Mouse (Mus musculus) embryonic facial prominence, embryonic 11.5 days (tissue): ENCODE results near the gene Lcorl. TPM values are rescaled to one million over a fixed set of nuclear protein-coding genes. Genes with fewer than 3 reads are reported as not detected.
A peak's percentile ranks its signal among the peaks of the same experiment; 100 is the strongest.

Source experiments
- ATAC-seq: fragments of 200-750 bp; cut with Nextera tagmentation; replicated peaks from 2 replicates; pipeline ENCODE4 v1.8.0; 2017; ENCODE audit warnings: low read depth; ENCODE audit not compliant: insufficient number of reproducible peaks, low FRiP score, low TSS enrichment
- DNase-seq: peaks from one replicate; pipeline ENCODE4 v3.0.0-alpha.2; 2015; ENCODE audit warnings: low spot score
- H3K27ac ChIP-seq: fragments of 300-500 bp; sonication (generic); replicated peaks from 2 replicates; pipeline ENCODE4 v1.5.1; 2014; ENCODE audit warnings: mild to moderate bottlenecking, low read depth, low read length, control low read depth
- H3K27me3 ChIP-seq: fragments of 300-500 bp; sonication (generic); 2 replicates; pipeline ENCODE4 v1.6.1; 2014; ENCODE audit warnings: mild to moderate bottlenecking, low read length, moderate library complexity, mixed read lengths; ENCODE audit not compliant: control insufficient read depth, insufficient read depth
- H3K36me3 ChIP-seq: fragments of 300-500 bp; sonication (generic); replicated peaks from 2 replicates; pipeline ENCODE4 v1.6.1; 2014; ENCODE audit warnings: low read depth, mild to moderate bottlenecking, low read length, moderate library complexity, mixed read lengths; ENCODE audit not compliant: control insufficient read depth, insufficient read depth
- H3K4me1 ChIP-seq: fragments of 300-500 bp; sonication (generic); 2 replicates; pipeline ENCODE4 v1.6.1; 2014; ENCODE audit warnings: low read length, mixed read lengths; ENCODE audit not compliant: control insufficient read depth, insufficient read depth
- H3K4me2 ChIP-seq: fragments of 300-500 bp; sonication (generic); 2 replicates; pipeline ENCODE4 v1.6.1; 2014; ENCODE audit warnings: low read depth, mild to moderate bottlenecking, control low read depth, low read length, moderate library complexity
- H3K4me3 ChIP-seq: fragments of 300-500 bp; sonication (generic); 2 replicates; pipeline ENCODE4 v1.5.1; 2014; ENCODE audit warnings: low read depth, low read length, control low read depth
- H3K9ac ChIP-seq: fragments of 300-500 bp; sonication (generic); replicated peaks from 2 replicates; pipeline ENCODE4 v1.6.1; 2014; ENCODE audit warnings: mild to moderate bottlenecking, control low read depth, low read length
- H3K9me3 ChIP-seq: fragments of 300-500 bp; sonication (generic); replicated peaks from 2 replicates; pipeline ENCODE4 v1.6.1; 2016; ENCODE audit warnings: mild to moderate bottlenecking, low read length, inconsistent platforms, mixed read lengths; ENCODE audit not compliant: control insufficient read depth
- WGBS: fragments of 180-500 bp; shearing (Covaris S2); extraction: QIAGEN DNeasy Blood & Tissue Kit; methylation state at CpG from one replicate; pipeline ENCODE4 v1.1.7; 2014; 5-methylcytosine and 5-hydroxymethylcytosine counted together
- polyA plus RNA-seq: library from polyadenylated mRNA; unstranded; fragments of >200 nt; fragmentation: Nextera tagmentation; extraction: Ambion mirVana; gene quantifications from 2 replicates; pipeline ENCODE4 v1.2.1, GENCODE M21; 2014

The Lcorl gene
- polyA plus RNA-seq, 1 experiment from 2014 or later = 28.8 TPM

GRCm38 (mm10) chr5:45858368-45858767 is 953 bp upstream of the Lcorl start:
- WGBS = 81% methylated on average over 2 of the region's 2 CpGs
- H3K9me3 ChIP-seq = no peaks in the 10 kb centered on the region
- H3K27me3 ChIP-seq = no peaks in the 10 kb centered on the region
- peak overlapping the region; percentile 83; the same call in 1 of the 2 replicates for H3K4me2 ChIP-seq
- no peak for DNase-seq
- ATAC-seq = no peak
- H3K36me3 ChIP-seq = no peaks in the 10 kb centered on the region
- H3K4me1 ChIP-seq = no peaks in the 10 kb centered on the region
- no peak overlapping the region; the same call in 1 of the 2 replicates for H3K4me3 ChIP-seq
- H3K9ac ChIP-seq = no peak overlapping the region; the same call in 1 of the 2 replicates
- H3K27ac ChIP-seq = no peak overlapping the region

DNA sequence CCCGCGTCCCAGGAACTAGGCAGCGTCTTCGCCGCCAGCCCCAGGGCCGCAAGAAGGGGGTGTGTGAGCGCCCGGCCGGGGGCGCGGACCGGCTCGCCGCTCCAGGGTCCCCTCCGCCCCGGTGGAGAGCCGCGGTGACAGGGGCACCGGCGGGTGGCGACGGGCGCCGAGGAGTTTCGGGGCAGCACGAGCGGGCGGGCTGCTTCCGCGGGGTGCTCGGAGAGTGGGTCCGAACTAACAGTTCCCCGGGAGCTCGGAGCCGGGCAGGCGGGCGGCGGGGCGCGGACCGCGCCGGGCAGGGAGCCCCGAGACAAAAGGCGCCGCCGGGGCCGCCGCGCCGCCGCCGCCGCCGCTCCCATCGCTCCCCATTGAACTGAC is 550 bp downstream of the Lcorl start:
- Histone ChIP-seq H3K27me3 (no peaks in the 10 kb centered on the region), H3K36me3 (no peaks in the 10 kb centered on the region), H3K27ac (peak overlapping the region; percentile 95), H3K4me2 (peak overlapping the region; percentile 83), H3K9ac (peak overlapping the region; percentile 92), H3K9me3 (no peaks in the 10 kb centered on the region), H3K4me1 (no peaks in the 10 kb centered on the region), H3K4me3 (peak overlapping the region; percentile 96)
- ATAC-seq (peak; percentile 17; the same call in 1 of the 2 replicates), DNase-seq (no peak)
- WGBS = 0% methylated on average over 29 of the region's 56 CpGs

DNA sequence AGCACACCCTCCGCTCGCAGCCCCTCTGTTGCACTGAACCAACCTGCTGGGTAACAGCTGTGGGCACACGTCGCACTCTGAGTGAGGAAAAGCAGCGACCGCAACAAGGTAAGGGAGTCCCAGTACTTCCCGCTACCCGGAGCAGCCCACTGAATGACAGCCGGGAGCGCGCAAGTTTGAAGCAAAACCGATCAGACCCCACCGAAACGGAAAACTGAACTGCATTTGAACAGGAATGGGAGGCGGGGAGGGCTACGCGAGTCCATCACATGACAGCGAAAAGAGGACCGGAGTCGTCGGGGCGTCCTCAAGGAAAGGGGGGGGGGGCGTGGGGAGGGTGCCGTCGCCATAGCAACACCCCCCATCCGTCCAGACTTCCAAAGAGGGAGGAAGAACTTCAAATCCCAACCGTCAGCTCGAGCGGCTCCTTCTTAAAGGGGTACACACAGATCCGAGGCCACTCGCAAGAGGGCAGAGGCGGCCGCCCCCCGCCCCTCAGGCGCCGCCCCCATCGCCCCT is 1.1 kb downstream of the Lcorl start:
- Histone ChIP-seq H3K4me2 (peak overlapping the region; percentile 83), H3K4me1 (no peaks in the 10 kb centered on the region), H3K27me3 (no peaks in the 10 kb centered on the region), H3K9ac (peak overlapping the region; percentile 92), H3K36me3 (no peaks in the 10 kb centered on the region), H3K4me3 (peak overlapping the region; percentile 96), H3K9me3 (no peaks in the 10 kb centered on the region), H3K27ac (peak overlapping the region; percentile 95)
- peak; percentile 78 for DNase-seq
- ATAC-seq = peak; percentile 54
- WGBS = under 1% methylated on average over 27 of the region's 37 CpGs

DNA sequence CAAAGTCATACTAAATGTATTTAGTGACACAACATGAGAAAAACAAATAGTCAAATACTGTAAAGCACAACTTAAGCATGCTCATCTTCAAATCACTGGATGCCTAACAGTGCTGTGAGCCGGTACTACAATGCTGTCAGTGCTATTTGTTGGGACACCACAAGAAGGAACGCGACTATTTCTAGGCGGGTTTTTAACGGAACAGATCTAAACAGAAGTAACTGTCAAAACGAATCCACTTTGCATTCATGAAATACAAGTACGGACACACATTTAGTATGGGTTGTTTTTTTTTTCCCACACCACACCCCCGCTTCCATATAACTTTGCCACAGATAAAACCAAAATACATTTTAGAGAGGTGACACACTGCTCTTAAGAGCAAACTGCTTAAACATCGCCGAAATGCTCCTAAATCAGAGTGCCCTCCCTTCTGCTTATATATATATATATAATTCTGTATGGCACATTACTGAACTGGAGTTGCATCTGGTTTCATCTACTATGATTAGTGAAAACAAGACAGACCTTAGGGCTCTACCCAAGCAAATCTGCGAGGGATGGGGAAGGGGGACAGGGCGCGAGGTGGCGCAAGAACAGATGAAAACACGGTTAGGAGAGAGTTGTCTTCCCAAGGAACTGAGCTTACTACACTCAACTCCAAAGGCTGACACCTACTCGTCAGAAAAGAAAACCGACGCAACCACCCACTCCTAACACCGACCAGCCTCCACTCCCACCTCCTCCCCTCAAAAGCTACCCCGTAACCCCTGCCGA is 1.7 kb downstream of the Lcorl start:
- H3K27ac ChIP-seq = peak overlapping the region; percentile 95; the same call in 1 of the 2 replicates
- no peaks in the 10 kb centered on the region for H3K9me3 ChIP-seq
- H3K27me3 ChIP-seq = no peaks in the 10 kb centered on the region
- H3K4me1 ChIP-seq = no peaks in the 10 kb centered on the region
- DNase-seq (peak; percentile 49), ATAC-seq (peak; percentile 1)
- H3K4me2 ChIP-seq = peak overlapping the region; percentile 83
- WGBS = 29% methylated on average over 21 of the region's 21 CpGs
- peak overlapping the region; percentile 96 for H3K4me3 ChIP-seq
- peak overlapping the region; percentile 92 for H3K9ac ChIP-seq
- H3K36me3 ChIP-seq = no peaks in the 10 kb centered on the region

DNA sequence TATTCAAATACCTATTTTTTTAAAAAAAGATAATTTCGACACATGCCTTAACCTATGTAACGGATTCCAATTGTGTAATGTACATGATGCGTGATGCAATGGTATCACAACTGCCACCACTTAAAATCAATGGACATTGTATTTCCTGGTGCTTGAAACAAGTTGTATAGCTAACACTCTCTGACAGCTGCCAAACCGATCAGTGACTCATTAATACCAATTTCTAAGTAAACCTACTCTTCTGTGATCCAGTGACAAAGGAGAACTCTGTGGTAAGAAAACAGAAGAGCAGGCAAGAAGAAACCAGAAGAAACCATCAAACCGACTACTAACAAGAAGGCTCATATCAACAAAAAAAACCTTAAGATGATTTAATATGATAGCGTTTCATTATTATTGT is 12.7 kb downstream of the Lcorl start:
- ATAC-seq (no peak), DNase-seq (no peak)
- Histone ChIP-seq H3K9me3 (no peaks in the 10 kb centered on the region), H3K27ac (no peak overlapping the region), H3K4me1 (no peaks in the 10 kb centered on the region), H3K4me2 (no peak overlapping the region), H3K36me3 (no peaks in the 10 kb centered on the region), H3K9ac (no peak overlapping the region), H3K27me3 (no peaks in the 10 kb centered on the region), H3K4me3 (no peak overlapping the region)
- WGBS = 92% methylated on average over 6 of the region's 6 CpGs

DNA sequence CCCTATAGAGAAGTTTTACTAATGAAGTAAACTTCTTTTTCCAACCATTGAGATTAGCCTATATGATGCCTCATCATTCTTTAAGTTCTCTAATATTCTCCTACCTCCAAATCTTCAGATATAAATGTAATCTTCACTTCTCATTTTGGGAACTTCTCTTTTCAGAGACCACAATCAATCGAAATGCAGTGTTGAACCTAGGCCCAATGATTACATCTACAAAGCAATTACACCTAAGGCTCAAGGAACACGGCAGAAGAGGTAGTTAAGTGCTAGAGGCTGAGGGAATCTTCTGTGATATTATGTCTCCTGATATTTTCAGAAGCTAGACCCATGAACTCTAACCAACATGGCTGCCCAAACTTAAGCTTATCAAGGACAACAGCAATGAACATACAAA is 22.3 kb downstream of the Lcorl start:
- H3K27me3 ChIP-seq = no peaks in the 10 kb centered on the region
- no peaks in the 10 kb centered on the region for H3K36me3 ChIP-seq
- no peak for ATAC-seq
- 90% methylated on average over 2 of the region's 2 CpGs for WGBS
- H3K4me1 ChIP-seq = no peaks in the 10 kb centered on the region
- no peak overlapping the region for H3K9ac ChIP-seq
- H3K4me2 ChIP-seq = no peak overlapping the region
- no peak overlapping the region for H3K27ac ChIP-seq
- H3K4me3 ChIP-seq = no peak overlapping the region
- DNase-seq = no peak
- H3K9me3 ChIP-seq = no peaks in the 10 kb centered on the region

DNA sequence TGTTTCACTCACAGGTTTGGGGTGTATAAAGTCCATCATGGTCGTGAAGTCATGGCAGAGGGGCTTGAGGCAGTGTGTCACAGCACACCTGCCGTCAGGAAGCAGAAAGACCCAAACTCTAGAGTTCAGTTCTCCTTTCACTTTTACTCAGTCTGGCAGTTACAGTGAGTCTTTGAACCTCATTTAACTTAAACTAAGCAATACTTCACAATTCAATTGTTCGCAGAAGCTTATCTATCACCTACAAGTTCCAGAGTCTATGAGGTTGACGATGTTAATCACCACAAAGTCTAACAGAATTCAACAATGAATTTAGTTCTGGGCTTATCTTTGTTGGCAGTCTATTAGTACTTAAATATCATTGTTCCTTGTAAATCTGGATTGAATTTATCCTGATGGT is 45.9 kb downstream of the Lcorl start:
- Histone ChIP-seq H3K36me3 (no peaks in the 10 kb centered on the region), H3K27me3 (no peaks in the 10 kb centered on the region), H3K4me1 (no peaks in the 10 kb centered on the region), H3K4me2 (no peak overlapping the region), H3K4me3 (no peak overlapping the region), H3K9me3 (no peaks in the 10 kb centered on the region), H3K27ac (no peak overlapping the region), H3K9ac (no peak overlapping the region)
- no peak for DNase-seq
- WGBS = 93% methylated on average over 4 of the region's 4 CpGs
- no peak for ATAC-seq

DNA sequence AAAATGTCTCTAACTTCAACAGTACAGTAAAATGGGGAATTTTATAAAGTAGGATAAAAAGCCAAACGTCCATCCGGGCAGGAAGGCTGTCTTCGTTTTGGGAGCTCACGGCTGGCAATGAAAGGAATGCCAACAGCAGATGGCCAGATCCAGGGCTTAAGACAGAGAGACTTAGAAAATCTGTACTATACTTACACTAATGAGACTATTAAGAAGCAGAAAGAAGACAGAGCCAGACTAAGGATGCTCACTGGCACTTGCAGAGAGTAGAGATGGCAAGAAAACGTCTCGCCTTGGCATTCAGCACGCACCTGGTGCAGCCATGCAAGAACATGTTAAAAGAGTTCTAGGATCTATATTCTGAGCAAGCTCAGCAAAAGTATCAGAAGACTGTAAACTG is 65.6 kb downstream of the Lcorl start:
- H3K36me3 ChIP-seq = no peaks in the 10 kb centered on the region
- H3K4me1 ChIP-seq = no peaks in the 10 kb centered on the region
- no peak overlapping the region for H3K4me3 ChIP-seq
- H3K27me3 ChIP-seq = no peaks in the 10 kb centered on the region
- WGBS = 96% methylated on average over 7 of the region's 7 CpGs
- no peak overlapping the region for H3K9ac ChIP-seq
- no peak overlapping the region for H3K27ac ChIP-seq
- ATAC-seq = no peak
- no peak for DNase-seq
- H3K9me3 ChIP-seq = no peaks in the 10 kb centered on the region
- H3K4me2 ChIP-seq = no peak overlapping the region
